Mouse (Mus musculus): Measurements from ENCODE around the gene Cuedc1.

The Cuedc1 gene

DNA sequence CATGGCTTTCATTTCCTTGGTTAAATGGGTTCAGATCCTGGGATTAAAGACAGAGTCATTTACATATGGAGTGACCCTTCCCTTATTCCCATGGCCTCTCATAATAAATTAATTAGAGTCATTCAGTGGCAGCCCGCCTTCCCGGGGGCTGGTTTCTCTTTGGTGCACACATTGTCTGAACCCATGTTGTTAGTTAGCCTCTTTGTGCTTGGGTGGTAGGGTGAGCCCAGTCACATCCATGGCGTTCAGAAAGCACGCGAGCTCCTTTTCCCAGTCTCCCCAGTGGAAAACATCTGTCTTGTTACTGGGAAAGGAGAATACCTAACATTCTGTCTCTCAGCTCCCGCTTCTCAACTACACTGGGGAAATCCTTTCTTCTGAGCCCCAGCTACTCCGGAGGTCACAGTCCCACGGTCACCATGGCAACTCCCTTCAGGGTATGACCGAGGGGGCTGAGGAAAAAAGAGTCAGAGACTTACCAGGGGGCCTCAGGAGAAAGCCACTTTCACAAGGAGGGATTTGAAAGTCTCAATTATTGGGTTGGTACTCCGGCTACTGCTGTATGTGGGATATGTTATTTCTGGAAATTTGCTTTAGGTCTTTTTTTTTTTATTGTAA, 143.0 kb downstream of the Cuedc1 start:
- WGBS: 55% methylated on average over 10 of the region's 10 CpGs

DNA sequence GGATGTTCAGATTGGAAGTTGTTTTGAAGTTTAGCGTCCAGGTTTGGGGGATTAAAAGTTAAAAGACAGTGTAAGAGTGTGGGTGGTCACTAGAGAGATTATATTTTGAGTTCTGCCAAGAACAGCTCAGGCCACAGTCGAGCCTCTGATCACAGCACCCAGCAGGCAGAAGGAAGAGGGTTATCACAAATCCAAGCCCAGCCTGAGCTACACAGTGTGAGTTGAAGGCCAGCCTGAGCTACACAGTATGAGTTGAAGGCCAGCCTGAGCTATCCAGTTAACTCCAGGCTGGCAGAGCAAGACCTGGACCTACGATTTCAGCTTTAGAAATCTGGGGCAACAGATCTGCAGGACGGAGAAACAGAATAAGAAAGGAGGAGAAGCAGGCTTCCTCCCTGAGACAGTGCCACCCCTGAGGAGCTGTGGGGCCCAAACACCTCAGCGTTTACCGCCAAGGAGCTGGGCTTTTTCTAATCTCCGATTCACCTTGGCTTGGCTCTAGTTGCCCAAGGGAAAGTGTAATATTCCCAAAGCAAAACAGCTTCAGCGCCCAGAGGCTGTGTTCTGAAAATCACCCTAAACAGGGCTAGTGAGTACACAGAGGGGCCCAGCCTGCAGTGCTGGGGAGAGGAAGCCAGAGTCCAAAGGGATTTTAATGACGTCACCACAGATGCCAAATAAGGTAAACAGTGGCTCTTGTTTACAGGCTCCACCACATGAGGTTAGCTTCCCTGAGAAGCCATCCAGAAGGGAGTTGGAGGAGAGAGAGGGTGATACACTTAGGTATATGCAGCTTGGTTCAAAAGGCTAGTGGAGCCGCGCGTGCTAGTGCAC, 143.8 kb downstream of the Cuedc1 start:
- 69% methylated on average over 12 of the region's 12 CpGs for WGBS
